Mouse (Mus musculus): ENCODE data around the gene Lgalsl.

Lgalsl gene

GRCm38 (mm10) chr11:20830686-20831505, at the start of gene Lgalsl:
Gene Lgalsl, minus strand, starts transcription at chr11:20831056.
- DNase-seq (ENCODE audit: low spot score in 2 of 2), result peak; percentile 66 to 78

GRCm38 (mm10) chr11:20878644-20879043, 47.8 kb upstream of the Lgalsl start:
- no peak for DNase-seq (ENCODE audit: low spot score in 2 of 2)

GRCm38 (mm10) chr11:20877578-20878096, 46.8 kb upstream of the Lgalsl start:
- DNase-seq (ENCODE audit: low spot score in 2 of 2), result no peak

GRCm38 (mm10) chr11:20873386-20873785, 42.5 kb upstream of the Lgalsl start:
- no peak for DNase-seq (ENCODE audit: low spot score in 2 of 2)

- peak in 1 of 2 experiments; percentile 47 for DNase-seq (ENCODE audit: low spot score in 2 of 2)
Observed at GRCm38 (mm10) chr11:20872911-20873310, 42.1 kb upstream of the Lgalsl start.

GRCm38 (mm10) chr11:20872444-20872843, 41.6 kb upstream of the Lgalsl start:
- no peak for DNase-seq (ENCODE audit: low spot score in 2 of 2)

- no peak for DNase-seq (ENCODE audit: low spot score in 2 of 2)
Observed at GRCm38 (mm10) chr11:20869927-20870326, 39.1 kb upstream of the Lgalsl start.

- no peak for DNase-seq (ENCODE audit: low spot score in 2 of 2)
Observed at GRCm38 (mm10) chr11:20865450-20865849, 34.6 kb upstream of the Lgalsl start.

- DNase-seq (ENCODE audit: low spot score in 2 of 2), result no peak
Observed at GRCm38 (mm10) chr11:20864647-20865046, 33.8 kb upstream of the Lgalsl start.

- DNase-seq (ENCODE audit: low spot score in 2 of 2), result no peak
Observed at GRCm38 (mm10) chr11:20862101-20862500, 31.2 kb upstream of the Lgalsl start.

GRCm38 (mm10) chr11:20860351-20860750, 29.5 kb upstream of the Lgalsl start:
- DNase-seq (ENCODE audit: low spot score in 2 of 2), result no peak

- DNase-seq (ENCODE audit: low spot score in 2 of 2), result no peak
Observed at GRCm38 (mm10) chr11:20859858-20860257, 29.0 kb upstream of the Lgalsl start.

GRCm38 (mm10) chr11:20858921-20859668, 28.2 kb upstream of the Lgalsl start:
- DNase-seq (ENCODE audit: low spot score in 2 of 2), result peak; percentile 60 to 83

GRCm38 (mm10) chr11:20857921-20858320, 27.1 kb upstream of the Lgalsl start:
- DNase-seq (ENCODE audit: low spot score in 2 of 2), result no peak

GRCm38 (mm10) chr11:20854032-20854741, 23.3 kb upstream of the Lgalsl start:
- no peak for DNase-seq (ENCODE audit: low spot score in 2 of 2)

- no peak for DNase-seq (ENCODE audit: low spot score in 2 of 2)
Observed at GRCm38 (mm10) chr11:20850196-20850595, 19.3 kb upstream of the Lgalsl start.

- DNase-seq (ENCODE audit: low spot score in 2 of 2), result no peak
Observed at GRCm38 (mm10) chr11:20849403-20849802, 18.5 kb upstream of the Lgalsl start.

GRCm38 (mm10) chr11:20837366-20837765, 6.5 kb upstream of the Lgalsl start:
- DNase-seq (ENCODE audit: low spot score in 2 of 2), result no peak

GRCm38 (mm10) chr11:20831600-20832137, 813 bp upstream of the Lgalsl start:
- peak in 1 of 2 experiments; percentile 10 for DNase-seq (ENCODE audit: low spot score in 2 of 2)

- DNase-seq (ENCODE audit: low spot score in 2 of 2), result peak in 1 of 2 experiments; percentile 17
Observed at GRCm38 (mm10) chr11:20829993-20830685, 717 bp downstream of the Lgalsl start.

All from urinary bladder, postnatal 36 days (tissue).